Mouse (Mus musculus): ENCODE measurements around the gene Ccdc8. TPM values are rescaled to one million over a fixed set of nuclear protein-coding genes. Genes with fewer than 3 reads are reported as not detected.
A peak's percentile ranks its signal among the peaks of the same experiment; 100 is the strongest.

Ccdc8 gene
- total and polyA plus RNA-seq, 2 experiments = 0.35 to 0.46 TPM

DNA sequence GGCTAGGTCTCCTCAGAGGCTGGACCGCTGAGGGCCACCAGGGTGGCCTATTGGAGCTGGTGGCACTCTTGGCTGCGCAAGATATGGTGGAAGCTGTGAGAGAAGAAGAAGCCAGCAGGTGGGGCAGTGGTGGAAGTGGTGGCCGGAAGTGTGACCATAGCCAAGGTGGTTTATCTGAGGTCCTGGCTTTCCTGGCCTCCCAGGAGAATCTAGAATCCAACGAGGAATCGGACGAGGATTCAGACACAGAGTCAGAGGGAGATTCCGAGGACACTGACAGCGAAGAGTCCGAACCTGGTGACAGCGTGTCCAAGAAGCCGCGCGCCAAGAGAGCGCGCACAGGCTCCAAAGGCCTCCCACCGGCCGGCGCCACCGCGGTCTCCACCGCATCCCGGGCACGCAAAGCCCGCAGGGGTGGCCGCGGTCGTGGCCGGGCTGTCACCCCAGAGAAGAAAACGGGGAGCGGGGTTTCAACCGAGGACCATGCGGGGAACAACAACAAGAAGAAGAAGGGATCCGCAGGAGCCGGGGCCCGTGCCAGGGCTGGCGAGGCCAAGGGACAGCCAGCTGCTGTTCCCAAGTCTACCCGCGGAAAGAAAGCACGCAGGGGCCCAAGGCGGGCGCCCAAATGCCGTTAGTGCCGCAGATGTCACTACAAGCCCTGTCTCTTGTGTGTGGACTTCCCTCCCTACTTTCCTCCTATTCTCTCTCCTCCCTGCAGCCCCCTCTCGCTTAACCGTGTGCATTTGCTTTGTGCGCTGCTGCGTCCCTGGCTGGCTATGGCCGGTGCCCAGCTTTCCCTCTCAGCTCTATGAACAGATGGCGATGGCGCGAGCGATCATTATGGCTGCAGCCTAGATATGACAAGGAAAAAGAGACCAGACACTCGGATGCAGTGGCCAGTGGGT, 45.8 kb upstream of the Ccdc8 start:
- Histone ChIP-seq H3K36me3 (ENCODE audit: control insufficient read depth, insufficient read depth, low read length) (no peaks in the 10 kb centered on the region), H3K79me2 (ENCODE audit: control insufficient read depth, insufficient read depth, low read length) (no peaks in the 10 kb centered on the region), H3K27me3 (ENCODE audit: control insufficient read depth, insufficient read depth, low read length) (peaks cover 18% of the 10 kb centered on the region), H3K9ac (ENCODE audit: low read depth, low read length) (no peak overlapping the region), H3K4me3 (ENCODE audit: insufficient read depth, low read depth, low read length) (no peak overlapping the region), H3K27ac (replicated peaks; ENCODE audit: insufficient read depth, low read depth, low read length) (no peak overlapping the region), H3K4me1 (ENCODE audit: control insufficient read depth, insufficient read depth, low read length) (peaks cover 3% of the 10 kb centered on the region; the same call in 1 of the 2 replicates)
- DNase-seq (ENCODE audit: extremely low read depth, low read depth, low spot score) = no peak
- TF ChIP-seq POLR2A (IDR thresholded peaks at IDR 0.05; ENCODE audit: extremely low read depth, insufficient read depth, low read length) (no peak), CTCF (IDR thresholded peaks at IDR 0.05; ENCODE audit: low read depth, low read length) (no peak)
- WGBS = 8% methylated on average over 53 of the region's 53 CpGs

DNA sequence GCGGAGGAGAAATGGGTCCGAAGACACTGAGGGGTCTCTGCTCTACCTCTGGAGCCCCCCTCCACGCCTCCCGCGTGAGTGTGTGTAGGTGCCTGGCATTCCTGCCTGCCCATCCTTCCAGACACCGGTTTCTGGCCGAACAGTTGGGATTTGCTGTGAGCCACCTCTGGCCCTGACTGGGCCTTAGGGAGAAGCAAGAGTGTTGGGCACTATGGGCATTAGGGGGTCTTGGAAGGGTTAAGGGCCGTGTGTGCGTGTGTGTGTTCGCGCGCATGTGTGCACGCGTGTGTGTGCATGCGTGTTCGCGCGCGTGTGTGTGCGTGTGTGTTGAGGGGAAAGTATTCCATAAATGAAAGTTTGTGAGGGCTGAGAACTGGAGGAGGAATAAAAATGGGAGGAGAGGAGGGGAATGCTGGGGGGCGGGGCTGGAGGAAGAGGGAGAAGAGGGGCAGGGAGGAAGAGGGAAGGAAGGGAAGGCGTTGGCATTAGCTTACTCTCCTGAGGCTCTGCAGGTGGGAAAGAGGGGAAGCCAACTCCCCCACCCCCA, 45.1 kb upstream of the Ccdc8 start:
- 28% methylated on average over 21 of the region's 22 CpGs for WGBS
- no peaks in the 10 kb centered on the region for H3K36me3 ChIP-seq (ENCODE audit: control insufficient read depth, insufficient read depth, low read length)
- H3K27ac ChIP-seq (replicated peaks; ENCODE audit: insufficient read depth, low read depth, low read length) = no peak overlapping the region
- TF ChIP-seq CTCF (IDR thresholded peaks at IDR 0.05; ENCODE audit: low read depth, low read length) (no peak), POLR2A (IDR thresholded peaks at IDR 0.05; ENCODE audit: extremely low read depth, insufficient read depth, low read length) (no peak)
- H3K9ac ChIP-seq (ENCODE audit: low read depth, low read length) = no peak overlapping the region
- H3K4me3 ChIP-seq (ENCODE audit: insufficient read depth, low read depth, low read length) = no peak overlapping the region
- peaks cover 18% of the 10 kb centered on the region for H3K27me3 ChIP-seq (ENCODE audit: control insufficient read depth, insufficient read depth, low read length)
- H3K4me1 ChIP-seq (ENCODE audit: control insufficient read depth, insufficient read depth, low read length) = peaks cover 3% of the 10 kb centered on the region; the same call in 1 of the 2 replicates
- no peaks in the 10 kb centered on the region for H3K79me2 ChIP-seq (ENCODE audit: control insufficient read depth, insufficient read depth, low read length)
- no peak for DNase-seq (ENCODE audit: extremely low read depth, low read depth, low spot score)

DNA sequence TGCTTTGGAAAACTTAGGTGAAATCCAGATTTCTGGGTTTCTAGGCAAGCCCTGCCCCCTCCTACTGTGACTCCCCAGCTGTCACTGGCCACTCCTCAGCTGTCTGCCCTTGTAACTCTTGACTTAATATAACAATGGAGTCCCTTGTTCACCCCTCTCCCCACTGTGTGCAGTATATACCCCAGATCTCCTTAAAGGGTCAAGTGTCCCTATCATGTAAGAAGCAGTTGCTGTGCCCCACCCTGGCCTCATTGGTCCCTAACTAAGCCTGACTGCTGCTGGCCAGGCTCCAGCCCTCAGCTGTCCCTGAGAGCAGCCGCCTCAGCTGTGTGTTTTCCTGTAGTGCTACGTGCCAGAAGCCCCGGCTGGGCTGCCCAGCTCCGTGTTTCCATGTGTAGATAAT, 44.5 kb upstream of the Ccdc8 start:
- TF ChIP-seq POLR2A (IDR thresholded peaks at IDR 0.05; ENCODE audit: extremely low read depth, insufficient read depth, low read length) (no peak), CTCF (IDR thresholded peaks at IDR 0.05; ENCODE audit: low read depth, low read length) (no peak)
- Histone ChIP-seq H3K79me2 (ENCODE audit: control insufficient read depth, insufficient read depth, low read length) (no peaks in the 10 kb centered on the region), H3K4me3 (ENCODE audit: insufficient read depth, low read depth, low read length) (no peak overlapping the region), H3K27ac (replicated peaks; ENCODE audit: insufficient read depth, low read depth, low read length) (no peak overlapping the region), H3K36me3 (ENCODE audit: control insufficient read depth, insufficient read depth, low read length) (no peaks in the 10 kb centered on the region), H3K9ac (ENCODE audit: low read depth, low read length) (no peak overlapping the region), H3K27me3 (ENCODE audit: control insufficient read depth, insufficient read depth, low read length) (peaks cover 18% of the 10 kb centered on the region), H3K4me1 (ENCODE audit: control insufficient read depth, insufficient read depth, low read length) (peaks cover 3% of the 10 kb centered on the region; the same call in 1 of the 2 replicates)
- no peak for DNase-seq (ENCODE audit: extremely low read depth, low read depth, low spot score)
- WGBS = 23% methylated on average over 4 of the region's 4 CpGs

DNA sequence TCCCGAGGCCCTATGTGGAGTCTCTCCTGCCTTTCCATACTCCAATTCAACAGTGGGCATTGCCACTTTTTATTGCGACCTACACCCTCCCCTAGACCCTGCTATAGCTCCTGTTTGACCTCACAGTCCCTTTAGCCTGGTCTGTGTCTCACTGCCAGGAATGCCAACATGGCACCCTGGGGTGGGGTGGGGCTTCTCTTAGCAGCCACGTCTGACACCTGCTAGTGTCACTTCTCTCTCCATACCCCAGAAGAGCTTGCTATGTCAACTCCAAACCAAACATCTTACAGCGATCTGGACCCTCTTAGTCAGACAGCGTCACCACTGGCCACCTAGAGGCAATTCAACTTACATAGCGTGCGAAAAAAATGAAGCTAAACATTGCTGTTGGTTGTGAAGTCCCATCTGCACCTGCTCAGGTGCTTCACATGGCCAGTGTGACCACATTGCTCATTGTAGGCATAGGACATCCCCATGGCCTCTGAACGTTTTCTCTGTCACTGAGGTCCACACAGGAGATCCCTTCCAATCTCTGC, 43.5 kb upstream of the Ccdc8 start:
- H3K27ac ChIP-seq (replicated peaks; ENCODE audit: insufficient read depth, low read depth, low read length) = no peak overlapping the region
- peaks cover 18% of the 10 kb centered on the region for H3K27me3 ChIP-seq (ENCODE audit: control insufficient read depth, insufficient read depth, low read length)
- no peak for TF ChIP-seq CTCF (IDR thresholded peaks at IDR 0.05; ENCODE audit: low read depth, low read length)
- TF ChIP-seq POLR2A (IDR thresholded peaks at IDR 0.05; ENCODE audit: extremely low read depth, insufficient read depth, low read length) = no peak
- WGBS = 77% methylated on average over 8 of the region's 8 CpGs
- H3K4me1 ChIP-seq (ENCODE audit: control insufficient read depth, insufficient read depth, low read length) = peaks cover 3% of the 10 kb centered on the region; the same call in 1 of the 2 replicates
- H3K4me3 ChIP-seq (ENCODE audit: insufficient read depth, low read depth, low read length) = no peak overlapping the region
- H3K9ac ChIP-seq (ENCODE audit: low read depth, low read length) = no peak overlapping the region
- no peaks in the 10 kb centered on the region for H3K79me2 ChIP-seq (ENCODE audit: control insufficient read depth, insufficient read depth, low read length)
- no peaks in the 10 kb centered on the region for H3K36me3 ChIP-seq (ENCODE audit: control insufficient read depth, insufficient read depth, low read length)
- DNase-seq (ENCODE audit: extremely low read depth, low read depth, low spot score) = no peak

DNA sequence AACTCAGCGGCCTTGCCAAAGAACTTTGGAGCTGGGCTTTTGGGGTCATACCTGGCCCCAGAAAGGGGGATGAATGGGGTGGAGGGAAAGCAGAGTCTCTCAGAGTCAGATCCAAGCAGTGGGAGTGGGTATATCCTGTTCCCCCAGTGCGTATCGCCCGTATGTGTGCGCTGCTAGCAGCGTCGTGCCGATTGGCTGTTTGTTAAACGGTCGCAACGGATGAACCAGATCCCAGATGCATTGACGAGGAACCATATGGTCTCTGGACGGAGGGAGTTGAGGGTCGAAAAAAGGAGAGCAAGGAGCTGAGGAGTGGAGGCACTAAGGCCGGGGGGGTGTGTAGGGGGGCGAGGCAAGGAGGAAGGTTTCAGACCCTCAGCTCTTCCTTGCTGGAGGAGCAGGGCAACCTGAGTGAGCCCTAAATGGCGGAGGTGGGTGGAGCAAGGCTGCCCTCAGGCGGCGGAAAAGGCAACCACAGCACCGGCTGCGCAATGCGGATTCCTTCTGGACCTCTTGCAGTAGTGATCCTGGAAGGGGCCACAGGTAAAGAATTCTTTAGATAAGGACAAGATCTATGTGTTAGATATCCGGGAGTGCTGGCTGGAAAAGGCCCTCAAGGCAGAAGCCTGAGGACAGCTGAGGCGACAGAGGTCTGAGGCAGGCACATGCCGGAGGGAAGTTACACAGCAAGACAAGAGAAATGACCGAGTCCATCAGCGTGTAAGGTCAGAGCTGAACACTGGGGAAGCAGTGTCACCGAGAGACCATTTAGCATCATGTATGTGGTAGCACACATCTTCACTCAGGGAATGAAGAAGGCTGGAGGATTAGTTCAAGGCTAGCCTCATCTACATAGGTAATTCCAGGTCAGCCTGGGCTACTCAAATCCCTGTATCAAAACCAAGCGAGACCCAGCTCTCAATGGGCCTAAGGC, 42.3 kb upstream of the Ccdc8 start:
- H3K4me3 ChIP-seq (ENCODE audit: insufficient read depth, low read depth, low read length) = no peak overlapping the region
- no peaks in the 10 kb centered on the region for H3K36me3 ChIP-seq (ENCODE audit: control insufficient read depth, insufficient read depth, low read length)
- WGBS = 10% methylated on average over 29 of the region's 29 CpGs
- DNase-seq (ENCODE audit: extremely low read depth, low read depth, low spot score) = peak; percentile 19
- H3K27ac ChIP-seq (replicated peaks; ENCODE audit: insufficient read depth, low read depth, low read length) = no peak overlapping the region
- TF ChIP-seq POLR2A (IDR thresholded peaks at IDR 0.05; ENCODE audit: extremely low read depth, insufficient read depth, low read length) (no peak), CTCF (IDR thresholded peaks at IDR 0.05; ENCODE audit: low read depth, low read length) (peak; percentile 97)
- H3K9ac ChIP-seq (ENCODE audit: low read depth, low read length) = no peak overlapping the region
- no peaks in the 10 kb centered on the region for H3K79me2 ChIP-seq (ENCODE audit: control insufficient read depth, insufficient read depth, low read length)
- H3K27me3 ChIP-seq (ENCODE audit: control insufficient read depth, insufficient read depth, low read length) = peaks cover 10% of the 10 kb centered on the region; the same call in 1 of the 2 replicates
- peaks cover 3% of the 10 kb centered on the region; the same call in 1 of the 2 replicates for H3K4me1 ChIP-seq (ENCODE audit: control insufficient read depth, insufficient read depth, low read length)
